Mouse (Mus musculus) embryo, embryonic 11.5 days (tissue): ENCODE results near the gene Grip1.

Experiments used
- DNase-seq: peaks from one replicate; pipeline ENCODE4 v3.0.0-alpha.2; 2012; ENCODE audit warnings: low read depth, low spot score

Grip1 gene

DNA sequence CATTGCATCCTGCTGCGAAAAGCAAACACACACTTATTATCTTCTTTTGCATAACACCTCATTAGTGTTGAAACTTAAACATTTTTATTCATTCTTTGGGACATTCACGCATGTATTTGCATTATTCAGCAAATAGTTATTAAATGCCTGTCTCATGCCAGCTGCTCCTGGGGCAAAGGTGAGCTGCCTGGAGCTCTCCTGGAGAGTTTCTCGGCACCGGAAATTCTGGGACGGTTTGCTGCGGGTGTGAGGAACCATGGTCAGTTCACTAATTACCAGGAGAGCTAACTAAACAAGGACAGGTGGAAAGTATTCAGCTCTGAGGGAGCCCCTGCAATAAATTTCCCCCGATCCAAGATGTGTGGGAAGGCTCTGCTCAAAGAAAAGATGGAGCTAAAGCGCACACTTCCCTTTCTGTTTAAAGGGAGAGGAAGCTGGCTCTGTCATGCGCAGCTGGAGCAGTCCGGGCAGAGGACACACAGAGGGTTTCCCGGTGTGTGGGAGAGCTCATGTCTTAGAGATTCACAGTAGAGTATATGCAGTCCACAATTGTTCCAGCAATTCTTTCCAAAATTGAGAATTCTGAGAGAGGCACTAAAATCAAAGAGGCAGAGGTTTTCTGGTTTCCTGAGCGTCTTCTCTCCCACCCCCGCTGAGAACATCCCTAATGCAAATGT lies 675.1 kb downstream of the Grip1 start:
- no peak for DNase-seq

GRCm38 (mm10) chr10:120130621-120131020 lies 677.0 kb downstream of the Grip1 start:
- DNase-seq = no peak

GRCm38 (mm10) chr10:120133697-120134096 lies 680.1 kb downstream of the Grip1 start:
- DNase-seq = no peak

GRCm38 (mm10) chr10:120136020-120136562 lies 682.5 kb downstream of the Grip1 start:
- no peak for DNase-seq
